Mouse (Mus musculus) retina, adult 2 months (tissue): Measurements from ENCODE around the gene Nbdy.

ENCODE experiments used
- DNase-seq: peaks from one replicate; pipeline ENCODE4 v3.0.0-alpha.2; 2012; ENCODE audit warnings: low read depth, low spot score

Nbdy gene

DNA sequence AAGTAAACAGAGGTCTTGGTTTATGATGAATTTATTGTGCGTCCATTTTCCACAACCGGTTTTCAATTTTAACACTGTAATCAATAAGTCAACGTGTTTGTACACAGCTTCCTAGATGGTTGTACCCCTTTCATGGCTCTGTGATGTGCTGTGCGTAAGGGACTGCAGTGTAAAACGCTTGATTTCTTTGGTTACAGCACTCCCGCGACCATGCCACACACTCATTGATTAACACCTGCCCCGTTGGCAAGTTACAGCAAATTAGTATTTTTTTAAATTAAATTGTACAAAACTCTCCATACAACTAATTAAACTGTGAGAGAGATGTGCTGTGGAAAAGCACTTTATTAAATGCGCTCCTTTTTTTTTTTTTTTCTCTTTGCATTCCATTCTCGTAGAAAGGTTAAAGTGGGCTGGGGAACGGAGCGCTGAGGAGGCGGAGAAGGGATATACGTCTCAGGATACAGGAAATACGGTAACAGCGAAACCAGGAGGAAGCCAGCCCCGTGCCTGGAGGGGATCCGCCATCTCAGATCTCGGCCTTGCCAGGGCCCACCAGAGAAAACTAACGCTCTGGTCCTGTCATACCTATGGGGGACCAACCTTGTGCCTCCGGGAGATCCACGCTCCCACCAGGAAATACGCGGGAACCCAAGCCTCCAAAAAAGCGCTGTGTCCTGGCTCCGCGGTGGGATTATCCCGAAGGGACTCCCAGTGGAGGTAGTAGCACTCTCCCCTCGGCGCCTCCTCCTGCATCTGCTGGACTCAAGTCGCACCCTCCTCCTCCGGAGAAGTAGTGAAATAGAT lies at the start of gene Nbdy:
Nbdy (plus strand) TSS at position 481 of the 807 bp plus-strand sequence.
- DNase-seq = peak; percentile 13

DNA sequence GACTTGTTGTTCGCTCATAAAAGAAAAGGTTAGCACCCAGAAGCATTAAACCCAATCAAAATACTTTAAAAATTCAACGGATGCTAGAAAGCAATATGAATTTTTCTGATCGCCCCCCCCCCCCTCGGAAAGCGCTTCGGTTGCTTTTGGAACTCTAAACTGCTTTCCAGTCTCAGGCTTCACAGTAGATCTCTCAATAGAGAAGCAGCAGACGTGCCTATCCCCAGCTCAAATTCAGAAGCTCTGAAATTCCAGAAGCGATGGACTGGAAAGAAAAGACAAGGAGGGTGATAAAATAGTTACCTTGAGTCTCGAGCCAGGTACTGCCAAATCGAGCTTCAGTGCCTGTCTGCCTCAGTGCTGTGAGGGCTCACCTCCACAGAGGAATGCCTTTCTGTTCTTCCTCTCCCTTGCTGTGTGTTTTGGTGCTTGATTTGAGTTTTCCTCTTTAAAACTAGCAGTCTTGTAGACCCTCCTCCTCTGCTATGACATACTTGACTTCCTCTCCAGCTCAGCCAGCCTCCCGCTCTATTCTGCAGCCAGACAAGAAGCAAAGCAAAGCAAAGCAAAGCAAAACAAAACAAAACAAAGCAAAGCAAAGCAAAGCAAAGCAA lies 27.5 kb upstream of the Nbdy start, which contains the start of gene Kctd12b:
Kctd12b (minus strand) TSS at position 610 of the 614 bp plus-strand sequence.
- no peak for DNase-seq

DNA sequence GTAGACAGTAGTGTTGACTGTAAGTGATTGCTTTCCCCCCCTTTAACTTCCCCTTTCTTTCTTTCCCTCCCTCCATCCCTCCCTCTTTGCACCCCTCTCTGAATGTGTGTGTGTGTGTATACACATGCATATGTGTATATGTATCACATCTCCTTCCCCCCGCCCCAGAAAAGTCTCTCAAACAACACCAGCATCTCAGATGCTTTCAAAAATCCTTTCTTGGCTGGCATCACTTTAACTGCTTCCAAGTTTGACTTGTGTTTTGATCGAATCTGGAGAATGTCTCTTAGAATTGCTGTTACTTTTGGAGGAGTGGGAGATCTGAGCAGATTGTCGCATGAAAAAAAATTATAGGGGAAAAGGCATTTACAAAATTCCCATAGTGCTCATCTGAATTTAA lies 22.9 kb upstream of the Nbdy start:
- no peak for DNase-seq

DNA sequence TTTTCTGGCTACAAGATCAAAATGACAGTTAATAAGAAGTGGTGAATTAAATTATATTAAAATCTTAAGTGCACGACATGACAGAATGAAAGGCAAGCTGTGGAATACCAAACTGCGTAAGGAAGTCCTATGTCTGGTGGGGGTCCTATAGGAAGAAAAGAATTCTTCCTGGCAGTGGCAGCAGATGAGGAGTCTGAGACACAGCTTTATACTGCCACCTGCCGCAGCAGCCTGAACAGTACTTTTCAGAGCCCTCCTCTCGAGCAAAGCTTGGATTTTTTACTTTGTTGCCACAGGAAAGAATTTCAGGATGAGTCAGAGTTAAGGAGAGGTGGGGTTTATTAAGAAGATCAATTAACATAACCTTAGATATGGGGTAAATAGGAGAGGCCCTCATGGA lies 15.7 kb upstream of the Nbdy start:
- DNase-seq = no peak

DNA sequence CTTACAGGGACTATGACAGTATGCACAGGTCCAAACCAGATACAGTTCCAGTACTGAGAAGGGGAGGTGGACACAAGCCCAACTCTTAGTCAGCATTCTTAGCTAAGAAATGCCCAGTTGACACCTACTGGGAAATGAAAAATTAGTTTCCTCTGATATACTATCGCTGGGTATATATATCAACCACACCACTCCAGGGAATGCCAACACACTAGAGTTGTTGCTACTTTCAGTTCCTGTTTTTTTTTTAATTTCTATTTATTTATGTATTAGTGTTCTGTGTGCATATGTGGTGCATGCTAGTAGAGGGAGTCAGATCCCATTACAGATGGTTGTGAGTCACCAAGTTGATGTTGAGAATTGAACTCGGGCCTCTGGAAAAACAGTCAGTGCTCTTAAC lies 6.7 kb upstream of the Nbdy start:
- DNase-seq = no peak

DNA sequence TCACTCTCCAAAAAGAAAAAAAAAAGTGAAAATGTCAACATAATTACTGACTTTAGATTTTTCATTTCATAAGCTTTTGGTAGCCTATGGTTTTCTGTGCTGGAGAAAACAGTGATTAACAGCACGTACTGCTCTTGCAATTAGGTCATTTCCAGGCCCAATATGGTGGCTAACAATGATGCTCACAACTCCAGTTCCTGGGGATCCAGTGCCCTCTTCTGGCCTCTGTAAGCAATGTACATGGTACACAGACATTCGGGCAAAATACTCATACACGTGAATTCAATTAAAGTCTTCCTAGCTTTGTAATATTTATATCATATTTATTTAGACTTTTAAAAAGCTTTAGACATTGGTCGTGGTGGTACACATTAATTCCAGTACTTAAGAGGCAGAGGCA lies 3.8 kb upstream of the Nbdy start:
- DNase-seq = no peak

DNA sequence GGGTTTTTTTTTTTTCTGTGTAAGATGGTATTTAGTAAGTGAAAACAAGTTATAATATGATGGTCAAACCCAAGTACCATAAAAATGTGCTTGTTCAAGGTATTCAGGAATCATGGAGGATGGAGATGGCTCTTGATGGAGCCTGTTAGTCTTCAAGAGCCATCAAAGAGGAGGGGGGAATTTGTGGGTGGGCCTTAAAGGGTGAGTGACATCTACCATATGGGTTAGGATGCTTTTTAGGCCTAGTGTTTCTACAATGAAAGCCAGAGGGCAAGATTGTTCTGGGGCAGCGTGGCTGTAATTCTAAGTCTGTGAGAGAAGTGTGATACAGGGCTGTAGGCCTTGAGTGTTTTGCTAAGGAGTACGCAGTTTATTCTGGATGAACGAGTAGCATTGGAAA lies 1.0 kb downstream of the Nbdy start:
- DNase-seq = no peak

DNA sequence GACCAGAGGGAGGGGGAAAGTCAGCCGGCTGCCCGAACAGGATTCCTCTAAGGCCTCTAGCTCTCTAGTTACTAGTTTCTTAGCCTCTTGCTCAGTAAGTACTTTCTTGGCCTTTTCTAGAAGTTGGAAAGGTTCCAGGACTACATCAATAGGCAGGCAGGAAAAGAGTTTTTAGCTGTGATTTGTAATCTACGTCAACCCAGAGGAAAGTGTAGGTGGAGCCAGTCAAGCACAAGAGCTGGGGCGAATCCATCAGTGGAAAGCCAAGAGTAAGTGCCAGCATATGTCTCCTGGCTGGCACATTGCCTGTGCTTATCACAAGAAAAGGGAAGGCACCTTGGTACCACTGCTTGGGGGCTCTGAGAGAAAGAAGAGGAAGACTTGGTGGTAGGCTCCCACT lies 12.3 kb downstream of the Nbdy start:
- no peak for DNase-seq

DNA sequence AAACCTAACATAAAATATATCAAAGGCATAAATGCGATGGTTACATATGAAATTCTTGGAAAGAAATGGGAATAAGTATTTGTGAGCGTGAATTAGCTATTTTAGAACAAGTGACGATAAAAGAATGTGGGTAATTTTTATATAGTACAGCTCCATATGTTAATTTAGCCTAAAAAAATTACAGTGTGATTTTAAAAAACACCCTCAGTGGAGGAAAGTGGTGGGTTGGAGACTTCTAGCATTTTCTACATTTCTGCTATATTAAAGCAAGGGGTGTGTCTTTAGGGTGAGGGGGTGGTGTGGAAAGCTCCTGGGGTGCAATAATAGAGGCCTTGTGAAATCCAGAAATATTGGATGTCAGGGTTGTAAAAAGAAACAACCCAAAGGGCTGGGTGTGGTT lies 19.1 kb downstream of the Nbdy start:
- DNase-seq = no peak

DNA sequence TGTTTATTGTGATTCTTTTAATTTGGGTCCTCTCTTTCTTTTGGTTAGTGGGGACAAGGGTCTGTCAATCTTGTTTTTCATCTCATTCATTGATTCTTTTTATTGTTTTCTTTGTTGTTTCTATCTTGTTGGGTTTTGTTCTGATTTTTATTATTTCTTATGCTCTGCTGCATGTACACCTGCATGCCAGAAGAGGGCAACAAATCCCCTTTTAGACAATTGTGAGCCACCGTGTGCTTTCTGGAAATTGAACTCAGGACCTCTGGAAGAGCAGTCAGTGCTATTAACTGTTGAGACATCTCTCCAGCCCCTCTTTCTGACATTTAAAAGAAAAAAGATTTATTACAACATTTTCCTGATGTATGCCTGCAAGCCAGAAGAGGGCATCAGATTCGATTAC lies 25.8 kb downstream of the Nbdy start:
- no peak for DNase-seq
